Mouse (Mus musculus) CH12.LX (cell line): ENCODE measurements at regions not wholly inside any gene's neighbourhood (a gene's known extent, or its start where the extent isn't known, plus 50 kb on each side); places are given as distances from the start of the nearest gene placed in this dataset.

ENCODE experiments used
- BHLHE40 ChIP-seq: IDR thresholded peaks from 2 replicates; pipeline ENCODE4 v1.6.1; 2011; ENCODE audit warnings: mild to moderate bottlenecking, low read depth, low read length, improper control_type of control experiment
- CHD2 ChIP-seq: IDR thresholded peaks from 2 replicates; pipeline ENCODE4 v1.6.1; 2011; ENCODE audit warnings: low read length, improper control_type of control experiment
- CTCF ChIP-seq, 2 experiments: IDR thresholded peaks in 1 of 2; conservative IDR thresholded peaks in 1 of 2; 2 replicates each; pipeline ENCODE4 v1.5.1; 2011 to 2012; ENCODE audit warnings: low read depth in 2 of 2, low read length in 2 of 2, improper control_type of control experiment in 1 of 2, inconsistent platforms in 1 of 2, mild to moderate bottlenecking in 1 of 2, moderate library complexity in 1 of 2
- E2F4 ChIP-seq: IDR thresholded peaks from 2 replicates; pipeline ENCODE4 v1.6.1; 2011; ENCODE audit warnings: low read depth, low read length, improper control_type of control experiment; ENCODE audit not compliant: insufficient replicate concordance
- EP300 ChIP-seq: IDR thresholded peaks from 2 replicates; pipeline ENCODE4 v1.6.1; 2011; ENCODE audit warnings: low read length, improper control_type of control experiment
- POLR2A ChIP-seq: IDR thresholded peaks from 2 replicates; pipeline ENCODE4 v1.6.1; 2011; ENCODE audit warnings: low read depth, mild to moderate bottlenecking, improper control_type of control experiment, low read length
- RCOR1 ChIP-seq: conservative IDR thresholded peaks from 2 replicates; pipeline ENCODE4 v1.6.1; 2012; ENCODE audit warnings: low read depth, mild to moderate bottlenecking, inconsistent platforms, low read length, improper control_type of control experiment
- TCF12 ChIP-seq: IDR thresholded peaks from 2 replicates; pipeline ENCODE4 v1.6.1; 2014; ENCODE audit warnings: low read depth, mild to moderate bottlenecking, inconsistent platforms, low read length, improper control_type of control experiment
- UBTF ChIP-seq: IDR thresholded peaks from 2 replicates; pipeline ENCODE4 v1.6.1; 2012; ENCODE audit warnings: low read depth, mild to moderate bottlenecking, inconsistent platforms, low read length, improper control_type of control experiment, moderate library complexity
- ZKSCAN1 ChIP-seq: IDR thresholded peaks from 2 replicates; pipeline ENCODE4 v1.6.1; 2012; ENCODE audit warnings: low read depth, inconsistent platforms, low read length, improper control_type of control experiment, borderline replicate concordance

GRCm38 (mm10) chr16:8246445-8246844 lies 178.5 kb downstream of the Tmem114 start:
- TF ChIP-seq TCF12, result no peak
- no peak for TF ChIP-seq ZKSCAN1
- no peak for TF ChIP-seq CTCF (conservative IDR thresholded peaks at IDR 0.05 in 1 of 2, IDR thresholded peaks at IDR 0.05 in 1 of 2; ENCODE audit: low read depth in 2 of 2, low read length in 2 of 2)
- no peak for TF ChIP-seq EP300
- TF ChIP-seq CHD2, result no peak
- TF ChIP-seq BHLHE40, result no peak
- TF ChIP-seq RCOR1, result no peak
- no peak for TF ChIP-seq E2F4
- TF ChIP-seq POLR2A, result no peak
- no peak for TF ChIP-seq UBTF
